Mouse (Mus musculus) ES-E14 (cell line): ENCODE results near the gene Gm13290. TPM values are rescaled to one million over a fixed set of nuclear protein-coding genes. Genes with fewer than 3 reads are reported as not detected.
"Not testable (repeated sequence)": the region's sequence is repeated elsewhere in the genome, so short reads cannot be mapped to it uniquely, and the experiment has no call there.

ENCODE experiments used
- DNase-seq: peaks from one replicate; pipeline ENCODE4 v3.0.0-alpha.2; 2013; ENCODE audit warnings: low read depth, low spot score
- H3K27ac ChIP-seq: 2 replicates; pipeline ENCODE4 v1.5.1; 2012; ENCODE audit warnings: low read depth, mild to moderate bottlenecking, low read length, moderate library complexity, mixed read lengths; ENCODE audit not compliant: poor library complexity, insufficient read depth, severe bottlenecking
- H3K36me3 ChIP-seq: 2 replicates; pipeline ENCODE4 v1.6.1; 2012; ENCODE audit warnings: mild to moderate bottlenecking, low read length, moderate library complexity, mixed read lengths; ENCODE audit not compliant: control insufficient read depth, poor library complexity, insufficient read depth, severe bottlenecking
- H3K4me1 ChIP-seq, 2 experiments: fragments of 150-350 bp in 1 of 2; sonication (generic) in 1 of 2; 2 replicates each; pipeline ENCODE4 v1.6.1; 2012; ENCODE audit warnings: low read length in 2 of 2, mild to moderate bottlenecking in 1 of 2, mixed read lengths in 1 of 2; ENCODE audit not compliant: control insufficient read depth in 2 of 2, insufficient read depth in 2 of 2, poor library complexity in 1 of 2
- H3K4me3 ChIP-seq, 2 experiments: fragments of 150-350 bp in 1 of 2; sonication (generic) in 1 of 2; 2 replicates each; pipeline ENCODE4 v1.5.1; 2012; ENCODE audit warnings: low read length in 2 of 2, low read depth in 1 of 2, mild to moderate bottlenecking in 1 of 2, mixed read lengths in 1 of 2; ENCODE audit not compliant: insufficient read depth in 1 of 2, poor library complexity in 1 of 2, severe bottlenecking in 1 of 2
- H3K9ac ChIP-seq: 2 replicates; pipeline ENCODE4 v1.6.1; 2012; ENCODE audit warnings: low read depth, mild to moderate bottlenecking, low read length, mixed read lengths; ENCODE audit not compliant: poor library complexity, insufficient read depth, severe bottlenecking
- H3K9me3 ChIP-seq: fragments of 150-350 bp; sonication (generic); 2 replicates; pipeline ENCODE4 v1.6.1; 2012; ENCODE audit warnings: low read depth, mild to moderate bottlenecking, low read length; ENCODE audit not compliant: control insufficient read depth, insufficient read depth
- CHD2 ChIP-seq: IDR thresholded peaks from 2 replicates; pipeline ENCODE4 v1.6.1; 2014; ENCODE audit warnings: mild to moderate bottlenecking, low read depth, low read length, inconsistent platforms
- HCFC1 ChIP-seq: IDR thresholded peaks from 2 replicates; pipeline ENCODE4 v1.6.1; 2012; ENCODE audit warnings: low read length, inconsistent platforms, borderline replicate concordance; ENCODE audit not compliant: insufficient read depth
- MAFK ChIP-seq: IDR thresholded peaks from 2 replicates; pipeline ENCODE4 v1.6.1; 2014; ENCODE audit warnings: mild to moderate bottlenecking, low read depth, low read length, inconsistent platforms; ENCODE audit not compliant: insufficient read depth
- ZC3H11A ChIP-seq: IDR thresholded peaks from 2 replicates; pipeline ENCODE4 v1.6.1; 2012; ENCODE audit warnings: low read depth, mild to moderate bottlenecking, inconsistent platforms, low read length, borderline replicate concordance
- ZNF384 ChIP-seq: IDR thresholded peaks from 2 replicates; pipeline ENCODE4 v1.6.1; 2012; ENCODE audit warnings: low read depth, low read length, inconsistent platforms
- in situ Hi-C, 2 experiments: fragments of 600-800 bp; cut with MboI; formaldehyde crosslinking; loops; one replicate each; pipeline ENCODE4 v1.15.1; 2025; ENCODE audit warnings: low sequenced_read_pairs in 2 of 2, inconsistent platforms in 1 of 2; ENCODE audit not compliant: unreplicated experiment in 2 of 2
- total RNA-seq: library from RNA; depleted of rRNA; stranded (reverse); fragments of 300-350 nt; gene quantifications from 2 replicates; pipeline ENCODE4 v1.2.3, GENCODE M21; 2012; rRNA removed

Gm13290 gene
- not detected in 2 replicates for total RNA-seq

DNA sequence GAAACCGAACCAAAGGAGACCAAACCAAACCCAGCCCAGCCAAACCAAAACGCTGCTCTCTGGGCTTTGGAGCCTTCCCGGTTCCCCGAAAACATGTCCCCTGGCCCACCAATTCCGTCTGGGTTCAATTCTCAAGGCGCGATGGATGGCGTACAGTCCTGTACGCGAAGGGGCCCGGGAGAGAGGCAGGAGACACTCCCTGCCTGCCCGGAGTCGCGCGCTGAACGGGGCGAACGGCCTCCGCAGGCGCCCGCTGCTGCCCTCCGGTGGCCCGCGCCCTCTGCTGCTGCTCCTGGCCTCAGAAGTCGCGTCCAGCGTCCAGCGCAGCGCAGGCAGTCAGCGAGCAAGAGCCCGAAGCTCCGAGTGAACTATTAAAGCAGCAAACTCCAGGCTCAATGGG is at the start of gene Gm13290:
Gm13290 (plus strand) TSS at position 301 of the 400 bp plus-strand sequence.
- H3K36me3 ChIP-seq, H3K9ac ChIP-seq, H3K4me1 ChIP-seq, in situ Hi-C loops, DNase-seq, H3K9me3 ChIP-seq, H3K27ac ChIP-seq, H3K4me3 ChIP-seq: not testable (repeated sequence)

- no peak overlapping the region for H3K4me3 ChIP-seq
- in situ Hi-C loops = no loop called here
- peaks cover 17% of the 10 kb centered on the region for H3K9me3 ChIP-seq
- no peak overlapping the region for H3K9ac ChIP-seq
- H3K27ac ChIP-seq = no peak overlapping the region
- DNase-seq = no peak
- TF ChIP-seq ZC3H11A (no peak), CHD2 (no peak), MAFK (no peak), ZNF384 (no peak), HCFC1 (no peak)
- H3K4me1 ChIP-seq = no peaks in the 10 kb centered on the region
- no peaks in the 10 kb centered on the region for H3K36me3 ChIP-seq
Observed at GRCm38 (mm10) chr4:88726727-88727126, 46.9 kb upstream of the Gm13290 start.

DNA sequence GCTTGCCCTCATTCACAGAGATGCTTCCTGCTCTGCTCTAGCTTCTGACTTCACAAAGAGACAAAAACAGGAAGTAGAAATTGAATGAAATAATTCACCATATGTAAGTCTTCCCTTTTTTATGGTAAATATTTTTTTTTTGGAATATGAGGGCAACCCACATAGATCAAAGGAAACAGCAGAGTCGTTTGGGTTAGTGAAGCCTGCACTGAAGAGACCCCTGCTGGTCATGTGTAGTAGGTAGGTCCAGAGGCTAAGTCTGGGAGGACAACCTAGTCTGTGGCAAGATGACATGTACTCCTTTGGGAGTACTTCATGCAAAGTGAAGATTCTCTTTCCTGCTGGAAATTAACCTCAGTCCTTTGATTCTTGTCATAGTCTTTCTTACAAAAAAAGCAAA is 46.3 kb upstream of the Gm13290 start:
- DNase-seq = no peak
- no peak overlapping the region for H3K4me3 ChIP-seq

GRCm38 (mm10) chr4:88738480-88738879 is 35.2 kb upstream of the Gm13290 start:
- no peak overlapping the region for H3K9ac ChIP-seq
- H3K36me3 ChIP-seq = no peaks in the 10 kb centered on the region
- TF ChIP-seq CHD2 = no peak
- peak; percentile 54; the same call in 1 of the 2 replicates for TF ChIP-seq ZC3H11A
- TF ChIP-seq ZNF384 = no peak
- no peaks in the 10 kb centered on the region for H3K4me1 ChIP-seq
- no peak overlapping the region for H3K4me3 ChIP-seq
- DNase-seq = peak; percentile 53
- in situ Hi-C loops = no loop called here
- 0 out of 2 replicates have a peak, but pooled peaks cover under 1% of the 10 kb centered on the region for H3K9me3 ChIP-seq
- no peak overlapping the region for H3K27ac ChIP-seq

More for the DNA sequence above, 46.3 kb upstream of the Gm13290 start:
- H3K36me3 ChIP-seq = no peaks in the 10 kb centered on the region
- in situ Hi-C loops = no loop called here
- peaks cover 17% of the 10 kb centered on the region for H3K9me3 ChIP-seq
- H3K4me1 ChIP-seq = no peaks in the 10 kb centered on the region
- TF ChIP-seq CHD2 (no peak), ZNF384 (no peak), HCFC1 (no peak), ZC3H11A (no peak), MAFK (no peak)
- H3K27ac ChIP-seq = no peak overlapping the region
- no peak overlapping the region for H3K9ac ChIP-seq

- no peak for DNase-seq
- H3K4me1 ChIP-seq = no peaks in the 10 kb centered on the region
- in situ Hi-C loops = no loop called here
- H3K9ac ChIP-seq = no peak overlapping the region
- no peaks in the 10 kb centered on the region for H3K9me3 ChIP-seq
- H3K36me3 ChIP-seq = no peaks in the 10 kb centered on the region
- no peak for TF ChIP-seq ZC3H11A
- no peak for TF ChIP-seq ZNF384
- TF ChIP-seq CHD2 = no peak
- TF ChIP-seq HCFC1 = no peak
- no peak for TF ChIP-seq MAFK
- H3K27ac ChIP-seq = no peak overlapping the region
- H3K4me3 ChIP-seq = no peak overlapping the region
Observed at GRCm38 (mm10) chr4:88739036-88739435, 34.6 kb upstream of the Gm13290 start.
